Mouse (Mus musculus) bone marrow, adult 2 months (tissue): ENCODE results near the gene Ascl3.

Experiments
- CTCF ChIP-seq: fragments of 200-500 bp; IDR thresholded peaks from 2 replicates; pipeline ENCODE4 v1.5.1; 2011; ENCODE audit warnings: low read length, control low read depth; ENCODE audit not compliant: control insufficient read depth, insufficient read depth
- POLR2A ChIP-seq: fragments of 200-500 bp; IDR thresholded peaks from 2 replicates; pipeline ENCODE4 v1.6.1; 2011; ENCODE audit warnings: low read depth, mild to moderate bottlenecking, control low read depth, low read length, borderline replicate concordance; ENCODE audit not compliant: control insufficient read depth

GRCm38 (mm10) chr7:109704016-109704377 is 27.5 kb downstream of the Ascl3 start:
- TF ChIP-seq POLR2A (no peak), CTCF (no peak)
